Mouse (Mus musculus): ENCODE results near the gene Slc24a4.

- TF ChIP-seq CTCF (IDR thresholded peaks at IDR 0.05; ENCODE audit: low read depth, low read length) (no peak), EP300 (IDR thresholded peaks at IDR 0.05; ENCODE audit: insufficient read depth, low read depth, low read length) (no peak)
Measured at GRCm38 (mm10) chr12:102296361-102296760, 167.8 kb downstream of the Slc24a4 start.
